Comparison of ENCODE assay signal across 8 mouse cellular contexts in genomic region chr16:42876021-42877000, GRCm38 (mm10). TPM values are rescaled to one million over a fixed set of nuclear protein-coding genes. Genes with fewer than 3 reads are reported as not detected.
DNase-seq lines count a peak whose midpoint lies in the region; ATAC-seq and TF ChIP-seq lines count a peak whose summit lies in the region.

No protein-coding gene starts in this region.

- H3K36me3 ChIP-seq in intestine, embryonic 14.5 days (ENCODE audit: control insufficient read depth, insufficient read depth, low read length): no peaks in the 10 kb centered on the region

- ATAC-seq in intestine, embryonic 14.5 days (replicated peaks; ENCODE audit: low FRiP score, low TSS enrichment, low read depth): peak; percentile 70
- ATAC-seq in megakaryocyte-erythroid progenitor cell, adult 5-6 weeks (replicated peaks; ENCODE audit: low FRiP score, low TSS enrichment, poor library complexity, severe bottlenecking): peak; percentile 37

- H3K27ac ChIP-seq in cortical plate, adult 2 months (ENCODE audit: insufficient read depth, low read length): peak overlapping the region; percentile 82; the same call in 1 of the 2 replicates
- H3K27ac ChIP-seq in intestine, embryonic 14.5 days (ENCODE audit: low read depth): peak overlapping the region; percentile 98

- peak overlapping the region; percentile 59 for H3K4me2 ChIP-seq in intestine, embryonic 14.5 days (ENCODE audit: low read length)

- peak overlapping the region; percentile 87 for H3K9ac ChIP-seq in intestine, embryonic 14.5 days (ENCODE audit: low read length)

- peak; percentile 50; the same call in 1 of the 2 replicates for TF ChIP-seq POLR2A in cortical plate, adult 2 months (IDR thresholded peaks at IDR 0.05; ENCODE audit: extremely low read depth, insufficient read depth, low read length)

- H3K4me1 ChIP-seq in cortical plate, adult 2 months (ENCODE audit: control insufficient read depth, insufficient read depth, low read length): peaks cover 1% of the 10 kb centered on the region; the same call in 1 of the 2 replicates
- H3K4me1 ChIP-seq in intestine, embryonic 14.5 days (replicated peaks; ENCODE audit: control insufficient read depth, insufficient read depth, low read length): peaks cover 8% of the 10 kb centered on the region; the same call in 1 of the 2 replicates

- peak overlapping the region; percentile 60 for H3K4me3 ChIP-seq in cortical plate, adult 2 months (ENCODE audit: insufficient read depth, low read length)
- H3K4me3 ChIP-seq in intestine, embryonic 14.5 days (ENCODE audit: low read depth, low read length): peak overlapping the region; percentile 58

- WGBS in intestine, embryonic 14.5 days: 4% methylated on average over 14 of the region's 62 CpGs

- no peaks in the 10 kb centered on the region for H3K9me3 ChIP-seq in intestine, embryonic 14.5 days (ENCODE audit: control insufficient read depth, low read length)

- TF ChIP-seq CTCF in cortical plate, adult 2 months (IDR thresholded peaks at IDR 0.05; ENCODE audit: extremely low read depth, insufficient read depth, low read length): no peak

- intact Hi-C loops in gastrocnemius, postnatal 14 days (cut with DNase I; ENCODE audit: low total_unique reads): no loop called here
- intact Hi-C loops in left cerebral cortex, postnatal 25 days (cut with DNase I): loop anchor here (2.0 kb wide), 1 partner anchor 30 kb away; no protein-coding TSS in a partner anchor

- no peaks in the 10 kb centered on the region for H3K27me3 ChIP-seq in intestine, embryonic 14.5 days (replicated peaks; ENCODE audit: control insufficient read depth, insufficient read depth, low read length)

- peak; percentile 58 for DNase-seq in layer of hippocampus, adult 11-12 months (ENCODE audit: low spot score)
- no peak for DNase-seq in layer of hippocampus, adult 9-10 months (ENCODE audit: low spot score)
- DNase-seq in gastrocnemius, postnatal 14 days: peak; percentile 84
- DNase-seq in intestine, embryonic 14.5 days (ENCODE audit: low spot score): peak; percentile 90
- peak; percentile 55 to 61 for DNase-seq in left cerebral cortex, postnatal 25 days (ENCODE audit: low spot score in 2 of 2)
- DNase-seq in right cerebral cortex, postnatal 4 days: peak; percentile 62

RNA-seq across cellular contexts. Expression of gene Zbtb20, which starts 0.6 kb away (rescaled TPM):
- polyA plus RNA-seq in cortical plate, adult 2 months (2012; rRNA removed): 13.1 and 15.7 TPM in 2 replicates
- total RNA-seq in gastrocnemius, postnatal 14 days (2021): 100 to 1,000 TPM; 103 to 113 TPM
- 26.9 and 27.3 TPM in 2 replicates for polyA plus RNA-seq in intestine, embryonic 14.5 days (2014; fragmentation: Nextera tagmentation; extraction: Ambion mirVana)
- total RNA-seq in left cerebral cortex, postnatal 25 days (2021): 10 to 100 TPM; 43.0 to 58.8 TPM
- total RNA-seq in megakaryocyte-erythroid progenitor cell, adult 5-6 weeks (2014; fragmentation: Nextera tagmentation): 8.1 and 14.9 TPM in 2 replicates
- 9.4 and 22.7 TPM in 2 replicates for total RNA-seq in megakaryocyte-erythroid progenitor cell, adult 5-6 weeks (2017)
